Mouse (Mus musculus): ENCODE data around the gene Obp2b. TPM values are rescaled to one million over a fixed set of nuclear protein-coding genes. Genes with fewer than 3 reads are reported as not detected.

The Obp2b gene
- polyA plus RNA-seq, 1 experiment from 2014 or later = not detected

Other genes starting within 250 kb of the Obp2b start
- gene Lcn12, start 243.1 kb upstream of the Obp2b start, polyA plus RNA-seq (2018) = not detected in 3 replicates
- gene Fbxw5, start 236.3 kb upstream of the Obp2b start, polyA plus RNA-seq (2018) = 21.9 to 35.3 TPM (median 28.7 TPM) in 3 replicates
- gene C8g, start 235.3 kb upstream of the Obp2b start, polyA plus RNA-seq (2018) = 0.14 to 2.1 TPM in 2 of 3 replicates, not detected in the other
- 6.2 to 13.5 TPM (median 12.4 TPM) in 3 replicates for gene Traf2, start 190.1 kb upstream of the Obp2b start, polyA plus RNA-seq (2018)
- gene Edf1, start 179.2 kb upstream of the Obp2b start, polyA plus RNA-seq (2018) = 258 to 279 TPM (median 262 TPM) in 3 replicates
- 0.04 to 0.60 TPM (median 0.15 TPM) in 3 replicates for gene Mamdc4, start 162.2 kb upstream of the Obp2b start, polyA plus RNA-seq (2018)
- gene Phpt1, start 161.8 kb upstream of the Obp2b start, polyA plus RNA-seq (2018) = 9.0 to 13.7 TPM (median 13.0 TPM) in 3 replicates
- gene Ajm1, start 155.3 kb upstream of the Obp2b start, polyA plus RNA-seq (2018) = 0.07 to 0.50 TPM (median 0.26 TPM) in 3 replicates
- 48.4 to 64.3 TPM (median 52.1 TPM) in 3 replicates for gene Rabl6, start 128.5 kb upstream of the Obp2b start, polyA plus RNA-seq (2018)
- not detected in 3 replicates for gene Ccdc183, start 119.3 kb upstream of the Obp2b start, polyA plus RNA-seq (2018)
- gene Tmem141, start 115.0 kb upstream of the Obp2b start, polyA plus RNA-seq (2018) = 22.2 to 28.7 TPM (median 23.3 TPM) in 3 replicates
- 12.7 to 19.5 TPM (median 16.6 TPM) in 3 replicates for gene Fcna, start 109.0 kb upstream of the Obp2b start, polyA plus RNA-seq (2018)
- gene Lcn8, start 83.9 kb upstream of the Obp2b start, polyA plus RNA-seq (2018) = not detected in 3 replicates
- gene Lcn5, start 79.1 kb upstream of the Obp2b start, polyA plus RNA-seq (2018) = not detected in 3 replicates
- not detected in 3 replicates for gene Lcn6, start 60.2 kb upstream of the Obp2b start, polyA plus RNA-seq (2018)
- not detected in 3 replicates for gene Lcn10, start 54.3 kb upstream of the Obp2b start, polyA plus RNA-seq (2018)
- gene Obp2a, start 37.0 kb upstream of the Obp2b start, polyA plus RNA-seq (2018) = not detected in 3 replicates
- 8.6 to 19.6 TPM (median 15.7 TPM) in 3 replicates for gene Bmyc, start 30.3 kb upstream of the Obp2b start, polyA plus RNA-seq (2018)
- not detected in 3 replicates for gene Lcn3, start 28.6 kb downstream of the Obp2b start, polyA plus RNA-seq (2018)
- not detected in 3 replicates for gene Lcn11, start 40.0 kb downstream of the Obp2b start, polyA plus RNA-seq (2018)
- gene Gm13539, start 45.2 kb downstream of the Obp2b start, polyA plus RNA-seq (2018) = not detected in 3 replicates
- gene Glt6d1, start 78.8 kb downstream of the Obp2b start, polyA plus RNA-seq (2018) = not detected in 3 replicates
- gene Lcn9, start 86.1 kb downstream of the Obp2b start, polyA plus RNA-seq (2018) = not detected in 3 replicates
- gene Sohlh1, start 110.2 kb downstream of the Obp2b start, polyA plus RNA-seq (2018) = not detected in 3 replicates
- gene Kcnt1, start 126.7 kb downstream of the Obp2b start, polyA plus RNA-seq (2018) = not detected in 3 replicates
- 4.0 to 19.1 TPM (median 6.9 TPM) in 3 replicates for gene Camsap1, start 246.3 kb downstream of the Obp2b start, polyA plus RNA-seq (2018)

All from macrophage (primary cell).